Mouse (Mus musculus) hindlimb bud, embryonic 11.5 days (tissue): ENCODE measurements around the gene Rhox1.
"Not testable (repeated sequence)": the region's sequence is repeated elsewhere in the genome, so short reads cannot be mapped to it uniquely, and the experiment has no call there.

Source experiments
- DNase-seq: peaks from one replicate; pipeline ENCODE4 v3.0.0-alpha.2; 2012; ENCODE audit warnings: low read depth, low spot score; ENCODE audit errors: extremely low spot score

Gene Rhox1

DNA sequence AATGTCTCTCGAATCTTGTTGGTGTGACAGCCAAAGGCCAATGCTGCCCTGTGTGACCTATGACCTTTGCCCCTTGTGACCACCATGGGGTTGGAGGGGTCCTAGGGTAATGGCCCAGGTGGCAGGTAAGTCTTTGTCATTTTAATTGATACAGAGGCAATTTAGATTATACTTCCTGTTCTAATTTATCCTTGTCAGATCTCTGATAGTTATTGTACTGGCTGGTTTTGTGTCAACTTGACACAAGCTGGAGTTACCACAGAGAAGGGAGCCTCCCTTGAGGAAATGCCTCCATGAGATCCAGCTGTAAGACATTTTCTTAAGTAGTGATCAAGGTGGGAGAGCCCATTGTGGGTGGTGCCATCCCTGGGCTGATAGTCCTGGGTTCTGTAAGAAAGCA is at the start of gene Rhox1:
Rhox1 (minus strand) TSS at position 101 of the 400 bp plus-strand sequence.
- DNase-seq: not testable (repeated sequence)

DNA sequence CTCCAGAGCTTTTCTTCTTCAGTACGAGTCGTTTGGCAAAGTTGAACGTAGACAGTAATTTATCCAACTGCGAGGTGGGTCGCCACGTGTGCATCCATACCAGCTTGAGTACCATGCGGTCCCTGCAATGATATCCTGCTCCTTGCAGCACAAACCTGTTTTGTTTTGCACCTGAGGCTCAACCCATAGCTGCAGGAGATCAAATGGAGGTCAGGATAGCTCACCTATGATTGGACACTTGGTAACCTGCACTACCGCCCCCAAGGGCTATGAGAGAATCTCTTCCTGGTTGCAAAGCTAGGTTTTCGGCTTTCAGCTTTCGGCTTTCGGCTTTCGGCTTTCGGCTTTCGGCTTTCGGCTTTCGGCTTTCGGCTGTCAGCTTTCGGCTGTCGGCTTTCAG is 43.0 kb upstream of the Rhox1 start, which contains the start of gene Rhox4a:
Rhox4a (plus strand) TSS at position 301 of the 400 bp plus-strand sequence.
- DNase-seq: not testable (repeated sequence)

- DNase-seq: not testable (repeated sequence)
Measured at GRCm38 (mm10) chrX:37249619-37250018, 27.6 kb upstream of the Rhox1 start, which contains the start of gene Rhox3a. Gene Rhox3a (plus strand): TSS chrX:37249919.

DNA sequence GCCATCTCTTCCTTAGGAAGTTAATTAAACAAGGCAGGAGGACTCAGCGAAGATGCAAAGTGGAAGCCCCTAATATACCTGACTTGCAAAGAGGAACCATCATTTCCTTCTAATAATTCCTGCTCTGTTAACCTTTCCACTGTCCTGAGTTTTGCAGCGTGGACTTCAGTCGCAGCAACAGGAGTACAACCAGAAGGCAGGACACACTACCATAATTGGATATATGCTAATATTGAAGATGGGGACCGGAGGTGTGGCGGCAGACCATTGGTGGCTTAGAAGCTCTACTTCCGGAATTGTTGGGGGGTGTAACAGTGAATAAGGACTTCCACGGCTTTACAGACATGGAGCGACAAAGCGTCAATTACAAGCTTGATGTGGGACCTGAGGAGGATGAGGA is 22.6 kb upstream of the Rhox1 start, which contains the start of gene Rhox2a:
Rhox2a (plus strand) TSS at position 301 of the 400 bp plus-strand sequence.
- not testable (repeated sequence) for DNase-seq

DNA sequence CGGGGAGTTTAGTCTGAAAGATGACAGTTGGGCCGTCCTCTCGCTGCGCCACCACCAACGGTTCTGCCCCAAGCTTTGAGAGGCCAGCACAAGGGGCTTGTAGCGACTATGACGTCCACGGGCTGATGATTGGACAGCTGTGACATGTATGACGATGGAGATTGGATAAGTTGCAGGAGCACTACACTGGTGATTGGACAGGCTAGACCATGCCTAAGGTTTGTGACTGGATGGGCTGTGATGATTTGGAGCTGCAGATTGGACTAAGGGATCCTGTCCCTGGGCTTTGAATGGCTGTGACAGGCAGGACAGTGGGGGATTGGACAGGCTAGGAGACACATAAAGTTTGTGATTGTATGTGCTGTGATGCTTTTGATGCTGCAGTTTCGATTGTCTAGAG is 11.1 kb downstream of the Rhox1 start, which contains the start of gene Gm9:
Gm9 (minus strand) TSS at position 101 of the 400 bp plus-strand sequence.
- no peak for DNase-seq

- no peak for DNase-seq
Measured at GRCm38 (mm10) chrX:37198676-37199075, 23.4 kb downstream of the Rhox1 start.

GRCm38 (mm10) chrX:37191744-37192379 is 30.2 kb downstream of the Rhox1 start:
- DNase-seq: no peak

DNA sequence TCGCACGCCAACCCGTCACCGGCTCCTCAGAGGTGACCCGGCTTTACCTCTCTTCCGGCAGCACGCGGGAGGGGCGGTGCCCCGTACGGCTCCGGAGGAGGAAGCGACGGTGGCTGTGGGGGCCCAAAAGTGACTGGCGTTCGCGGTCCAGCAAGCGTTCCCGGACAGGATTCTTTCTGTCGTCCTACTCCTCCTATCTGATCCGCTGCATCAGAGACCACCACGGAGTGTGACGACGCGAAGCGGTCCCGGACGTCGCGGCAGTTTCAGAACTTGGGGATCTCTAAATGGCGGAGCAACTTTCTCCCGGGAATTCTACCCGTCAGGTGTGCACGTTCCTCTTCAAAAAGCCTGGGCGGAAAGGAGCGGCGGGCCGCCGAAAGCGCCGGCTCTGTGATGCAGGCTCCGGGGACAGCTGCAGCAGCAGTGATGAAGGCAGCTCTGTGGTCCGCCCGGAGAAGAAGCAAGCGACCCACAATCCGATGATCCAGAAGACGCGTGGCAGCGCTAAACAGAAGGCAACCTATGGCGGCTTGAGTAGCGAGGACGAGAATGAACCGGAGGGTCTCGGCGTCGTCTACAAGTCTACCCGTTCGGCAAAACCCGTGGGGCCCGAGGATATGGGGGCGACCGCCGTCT is 30.8 kb downstream of the Rhox1 start, which contains the start of the genes Ndufa1 and Rnf113a1:
Ndufa1 (minus strand) TSS at position 59 of the 639 bp plus-strand sequence.
Rnf113a1 (plus strand) TSS at position 141 of the 639 bp plus-strand sequence.
- peak; percentile 8 for DNase-seq

DNA sequence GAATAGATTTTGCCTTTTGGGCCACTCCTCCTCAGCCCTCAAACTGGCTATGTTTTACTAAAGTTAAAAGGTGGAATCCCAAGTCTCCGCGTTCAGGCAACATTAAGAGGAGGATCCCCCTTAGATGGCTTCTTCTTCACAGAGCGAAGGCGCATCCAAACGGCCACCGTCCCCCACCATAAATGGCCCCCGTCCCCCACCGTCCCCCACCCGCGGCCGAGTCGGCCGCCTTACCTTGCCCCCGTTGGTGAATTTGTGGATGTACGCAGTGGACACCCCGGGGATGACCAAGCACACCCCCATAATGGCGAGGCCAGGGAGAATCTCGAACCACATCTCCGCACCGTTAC is 31.3 kb downstream of the Rhox1 start:
- DNase-seq: no peak

- not testable (repeated sequence) for DNase-seq
Measured at GRCm38 (mm10) chrX:37184401-37184800, 37.7 kb downstream of the Rhox1 start.

DNA sequence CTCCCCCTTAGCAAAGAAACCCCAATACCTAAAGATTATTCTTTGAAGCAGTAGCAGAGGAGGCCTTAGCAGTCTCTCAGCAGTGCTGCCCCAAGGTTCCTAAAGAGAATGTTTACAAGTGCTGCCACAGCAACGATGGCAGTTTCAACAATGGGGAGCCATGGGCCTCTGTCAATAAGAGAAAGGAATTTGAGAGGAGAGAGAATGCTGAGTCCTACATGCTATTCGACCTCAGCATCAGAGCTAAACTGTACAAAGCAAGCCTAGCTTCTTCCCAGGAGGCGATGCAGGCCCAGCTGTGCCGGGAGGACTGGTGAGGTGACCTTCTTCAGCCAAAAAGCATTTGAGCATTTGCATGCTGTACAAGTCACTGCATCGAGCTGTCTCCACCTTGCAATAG is 53.3 kb downstream of the Rhox1 start, which contains the start of gene Akap14:
Akap14 (minus strand) TSS at position 101 of the 400 bp plus-strand sequence.
- DNase-seq: no peak

- peak; percentile 18 for DNase-seq
Measured at GRCm38 (mm10) chrX:37167085-37167484, 55.0 kb downstream of the Rhox1 start.
